Mouse (Mus musculus): ENCODE data around the gene Nudt4. TPM values are rescaled to one million over a fixed set of nuclear protein-coding genes. Genes with fewer than 3 reads are reported as not detected.

Nudt4 gene
- polyA plus RNA-seq, 1 experiment from 2014 or later, result 143 TPM

GRCm38 (mm10) chr10:95574994-95575393 is 11.0 kb upstream of the Nudt4 start:
- no peaks in the 10 kb centered on the region for H3K36me3 ChIP-seq (ENCODE audit: control insufficient read depth, insufficient read depth, low read length)
- H3K9me3 ChIP-seq (ENCODE audit: control insufficient read depth, low read length), result no peaks in the 10 kb centered on the region
- no peak for ATAC-seq (ENCODE audit: low FRiP score, low TSS enrichment)
- H3K27ac ChIP-seq (ENCODE audit: low read depth, low read length), result no peak overlapping the region
- H3K4me1 ChIP-seq (ENCODE audit: control insufficient read depth, insufficient read depth, low read length), result peaks cover 5% of the 10 kb centered on the region; the same call in 1 of the 2 replicates
- H3K9ac ChIP-seq (ENCODE audit: low read depth, low read length), result no peak overlapping the region
- H3K4me2 ChIP-seq (replicated peaks; ENCODE audit: low read depth, low read length), result no peak overlapping the region
- no peaks in the 10 kb centered on the region for H3K27me3 ChIP-seq (ENCODE audit: control insufficient read depth, insufficient read depth, low read length)
- 70% methylated on average over 4 of the region's 4 CpGs for WGBS
- no peak overlapping the region for H3K4me3 ChIP-seq (ENCODE audit: low read length)

- Histone ChIP-seq H3K36me3 (ENCODE audit: control insufficient read depth, insufficient read depth, low read length) (no peaks in the 10 kb centered on the region), H3K9ac (ENCODE audit: low read depth, low read length) (no peak overlapping the region), H3K9me3 (ENCODE audit: control insufficient read depth, low read length) (no peaks in the 10 kb centered on the region), H3K27me3 (ENCODE audit: control insufficient read depth, insufficient read depth, low read length) (no peaks in the 10 kb centered on the region), H3K4me1 (ENCODE audit: control insufficient read depth, insufficient read depth, low read length) (peaks cover 13% of the 10 kb centered on the region; the same call in 1 of the 2 replicates), H3K4me2 (replicated peaks; ENCODE audit: low read depth, low read length) (no peak overlapping the region), H3K4me3 (ENCODE audit: low read length) (no peak overlapping the region), H3K27ac (ENCODE audit: low read depth, low read length) (no peak overlapping the region)
- WGBS, result 64% methylated on average over 2 of the region's 2 CpGs
- no peak for ATAC-seq (ENCODE audit: low FRiP score, low TSS enrichment)
Observed at GRCm38 (mm10) chr10:95569441-95569840, 5.5 kb upstream of the Nudt4 start.

- no peaks in the 10 kb centered on the region for H3K27me3 ChIP-seq (ENCODE audit: control insufficient read depth, insufficient read depth, low read length)
- peaks cover 13% of the 10 kb centered on the region; the same call in 1 of the 2 replicates for H3K4me1 ChIP-seq (ENCODE audit: control insufficient read depth, insufficient read depth, low read length)
- H3K36me3 ChIP-seq (ENCODE audit: control insufficient read depth, insufficient read depth, low read length), result no peaks in the 10 kb centered on the region
- no peaks in the 10 kb centered on the region for H3K9me3 ChIP-seq (ENCODE audit: control insufficient read depth, low read length)
- peak overlapping the region; percentile 59; the same call in 1 of the 2 replicates for H3K27ac ChIP-seq (ENCODE audit: low read depth, low read length)
- no peak for ATAC-seq (ENCODE audit: low FRiP score, low TSS enrichment)
- no peak overlapping the region for H3K4me3 ChIP-seq (ENCODE audit: low read length)
- WGBS, result 55% methylated on average over 6 of the region's 6 CpGs
- no peak overlapping the region for H3K9ac ChIP-seq (ENCODE audit: low read depth, low read length)
- no peak overlapping the region for H3K4me2 ChIP-seq (replicated peaks; ENCODE audit: low read depth, low read length)
Observed at GRCm38 (mm10) chr10:95568016-95568415, 4.1 kb upstream of the Nudt4 start.

GRCm38 (mm10) chr10:95567550-95567949 is 3.6 kb upstream of the Nudt4 start:
- Histone ChIP-seq H3K9ac (ENCODE audit: low read depth, low read length) (no peak overlapping the region), H3K36me3 (ENCODE audit: control insufficient read depth, insufficient read depth, low read length) (no peaks in the 10 kb centered on the region), H3K27me3 (ENCODE audit: control insufficient read depth, insufficient read depth, low read length) (no peaks in the 10 kb centered on the region), H3K27ac (ENCODE audit: low read depth, low read length) (peak overlapping the region; percentile 57), H3K9me3 (ENCODE audit: control insufficient read depth, low read length) (no peaks in the 10 kb centered on the region), H3K4me3 (ENCODE audit: low read length) (no peak overlapping the region), H3K4me2 (replicated peaks; ENCODE audit: low read depth, low read length) (no peak overlapping the region), H3K4me1 (ENCODE audit: control insufficient read depth, insufficient read depth, low read length) (peaks cover 13% of the 10 kb centered on the region; the same call in 1 of the 2 replicates)
- 21% methylated on average over 5 of the region's 5 CpGs for WGBS
- peak; percentile 43; the same call in 1 of the 2 replicates for ATAC-seq (ENCODE audit: low FRiP score, low TSS enrichment)

GRCm38 (mm10) chr10:95566786-95567185 is 2.8 kb upstream of the Nudt4 start:
- Histone ChIP-seq H3K4me1 (ENCODE audit: control insufficient read depth, insufficient read depth, low read length) (peaks cover 19% of the 10 kb centered on the region; the same call in 1 of the 2 replicates), H3K9me3 (ENCODE audit: control insufficient read depth, low read length) (no peaks in the 10 kb centered on the region), H3K27me3 (ENCODE audit: control insufficient read depth, insufficient read depth, low read length) (no peaks in the 10 kb centered on the region), H3K27ac (ENCODE audit: low read depth, low read length) (peak overlapping the region; percentile 57; the same call in 1 of the 2 replicates), H3K4me3 (ENCODE audit: low read length) (no peak overlapping the region), H3K36me3 (ENCODE audit: control insufficient read depth, insufficient read depth, low read length) (no peaks in the 10 kb centered on the region), H3K4me2 (replicated peaks; ENCODE audit: low read depth, low read length) (no peak overlapping the region), H3K9ac (ENCODE audit: low read depth, low read length) (no peak overlapping the region)
- ATAC-seq (ENCODE audit: low FRiP score, low TSS enrichment), result no peak
- 83% methylated on average over 3 of the region's 3 CpGs for WGBS

GRCm38 (mm10) chr10:95565156-95565854 is 1.4 kb upstream of the Nudt4 start:
- 22% methylated on average over 14 of the region's 14 CpGs for WGBS
- Histone ChIP-seq H3K27me3 (ENCODE audit: control insufficient read depth, insufficient read depth, low read length) (no peaks in the 10 kb centered on the region), H3K4me1 (ENCODE audit: control insufficient read depth, insufficient read depth, low read length) (peaks cover 24% of the 10 kb centered on the region), H3K4me2 (replicated peaks; ENCODE audit: low read depth, low read length) (no peak overlapping the region; the same call in 1 of the 2 replicates), H3K9ac (ENCODE audit: low read depth, low read length) (no peak overlapping the region), H3K4me3 (ENCODE audit: low read length) (no peak overlapping the region), H3K36me3 (ENCODE audit: control insufficient read depth, insufficient read depth, low read length) (peaks cover 2% of the 10 kb centered on the region; the same call in 1 of the 2 replicates), H3K27ac (ENCODE audit: low read depth, low read length) (peak overlapping the region; percentile 52; the same call in 1 of the 2 replicates), H3K9me3 (ENCODE audit: control insufficient read depth, low read length) (no peaks in the 10 kb centered on the region)
- ATAC-seq (ENCODE audit: low FRiP score, low TSS enrichment), result no peak

GRCm38 (mm10) chr10:95562859-95563841 is 796 bp downstream of the Nudt4 start:
- Histone ChIP-seq H3K9me3 (ENCODE audit: control insufficient read depth, low read length) (no peaks in the 10 kb centered on the region), H3K36me3 (ENCODE audit: control insufficient read depth, insufficient read depth, low read length) (peaks cover 2% of the 10 kb centered on the region; the same call in 1 of the 2 replicates), H3K27ac (ENCODE audit: low read depth, low read length) (peak overlapping the region; percentile 90), H3K27me3 (ENCODE audit: control insufficient read depth, insufficient read depth, low read length) (no peaks in the 10 kb centered on the region), H3K4me1 (ENCODE audit: control insufficient read depth, insufficient read depth, low read length) (peaks cover 24% of the 10 kb centered on the region), H3K4me2 (replicated peaks; ENCODE audit: low read depth, low read length) (peak overlapping the region; percentile 70), H3K4me3 (ENCODE audit: low read length) (peak overlapping the region; percentile 92), H3K9ac (ENCODE audit: low read depth, low read length) (peak overlapping the region; percentile 96)
- peak; percentile 54; the same call in 1 of the 2 replicates for ATAC-seq (ENCODE audit: low FRiP score, low TSS enrichment)
- under 1% methylated on average over 65 of the region's 65 CpGs for WGBS

- Histone ChIP-seq H3K9ac (ENCODE audit: low read depth, low read length) (peak overlapping the region; percentile 96), H3K4me3 (ENCODE audit: low read length) (peak overlapping the region; percentile 92), H3K9me3 (ENCODE audit: control insufficient read depth, low read length) (no peaks in the 10 kb centered on the region), H3K4me2 (replicated peaks; ENCODE audit: low read depth, low read length) (peak overlapping the region; percentile 70), H3K4me1 (ENCODE audit: control insufficient read depth, insufficient read depth, low read length) (peaks cover 24% of the 10 kb centered on the region), H3K27ac (ENCODE audit: low read depth, low read length) (no peak overlapping the region), H3K36me3 (ENCODE audit: control insufficient read depth, insufficient read depth, low read length) (peaks cover 4% of the 10 kb centered on the region; the same call in 1 of the 2 replicates), H3K27me3 (ENCODE audit: control insufficient read depth, insufficient read depth, low read length) (no peaks in the 10 kb centered on the region)
- ATAC-seq (ENCODE audit: low FRiP score, low TSS enrichment), result no peak
- 5% methylated on average over 8 of the region's 8 CpGs for WGBS
Observed at GRCm38 (mm10) chr10:95562395-95562794, 1.6 kb downstream of the Nudt4 start.
